Mouse (Mus musculus): ENCODE measurements around the gene Rabggta. TPM values are rescaled to one million over a fixed set of nuclear protein-coding genes. Genes with fewer than 3 reads are reported as not detected.
A peak's percentile ranks its signal among the peaks of the same experiment; 100 is the strongest.

Rabggta gene
- 31.4 and 32.5 TPM in 2 replicates for polyA plus RNA-seq (2015; fragmentation: Nextera tagmentation; extraction: Ambion mirVana)

- Histone ChIP-seq H3K9me3 (ENCODE audit: low read length) (no peaks in the 10 kb centered on the region), H3K4me1 (ENCODE audit: insufficient read depth, low read depth, low read length) (peaks cover 6% of the 10 kb centered on the region), H3K4me3 (ENCODE audit: low read depth, low read length) (peak within 1 kb of the TSS; percentile 63), H3K27ac (ENCODE audit: low read length) (peak within 1 kb of the TSS; percentile 81), H3K4me2 (replicated peaks; ENCODE audit: low read depth, low read length) (peak within 1 kb of the TSS; percentile 70), H3K36me3 (ENCODE audit: insufficient read depth, low read length) (0 out of 2 replicates have a peak, but pooled peaks cover 15% of the 10 kb centered on the region), H3K9ac (replicated peaks; ENCODE audit: low read depth) (peak within 1 kb of the TSS; percentile 52), H3K27me3 (replicated peaks; ENCODE audit: insufficient read depth, low read length) (no peaks in the 10 kb centered on the region)
- peak; percentile 96 for DNase-seq (ENCODE audit: low spot score)
- TF ChIP-seq CTCF (IDR thresholded peaks at IDR 0.05) (peak; percentile 98), EP300 (IDR thresholded peaks at IDR 0.05) (no peak)
- ATAC-seq = peak; percentile 95
- 1% methylated on average over 48 of the region's 50 CpGs for WGBS
These were observed at the start of gene Rabggta for GRCm38 (mm10) chr14:55721700-55722437. Rabggta (minus strand) TSS chr14:55722263.

GRCm38 (mm10) chr14:55769087-55769703 lies 47.1 kb upstream of the Rabggta start:
- H3K27me3 ChIP-seq (replicated peaks; ENCODE audit: insufficient read depth, low read length) = no peaks in the 10 kb centered on the region
- H3K9ac ChIP-seq (replicated peaks; ENCODE audit: low read depth) = no peak overlapping the region
- H3K36me3 ChIP-seq (ENCODE audit: insufficient read depth, low read length) = no peaks in the 10 kb centered on the region
- H3K4me3 ChIP-seq (ENCODE audit: low read depth, low read length) = no peak overlapping the region
- DNase-seq (ENCODE audit: low spot score) (no peak), ATAC-seq (no peak)
- no peak overlapping the region for H3K4me2 ChIP-seq (replicated peaks; ENCODE audit: low read depth, low read length)
- no peak overlapping the region for H3K27ac ChIP-seq (ENCODE audit: low read length)
- 69% methylated on average over 16 of the region's 16 CpGs for WGBS
- TF ChIP-seq EP300 (IDR thresholded peaks at IDR 0.05) = no peak
- no peak for TF ChIP-seq CTCF (IDR thresholded peaks at IDR 0.05)
- H3K9me3 ChIP-seq (ENCODE audit: low read length) = no peaks in the 10 kb centered on the region
- H3K4me1 ChIP-seq (ENCODE audit: insufficient read depth, low read depth, low read length) = peaks cover 9% of the 10 kb centered on the region; the same call in 1 of the 2 replicates

GRCm38 (mm10) chr14:55768555-55768954 lies 46.5 kb upstream of the Rabggta start:
- Histone ChIP-seq H3K36me3 (ENCODE audit: insufficient read depth, low read length) (no peaks in the 10 kb centered on the region), H3K9ac (replicated peaks; ENCODE audit: low read depth) (no peak overlapping the region), H3K4me1 (ENCODE audit: insufficient read depth, low read depth, low read length) (peaks cover 9% of the 10 kb centered on the region; the same call in 1 of the 2 replicates), H3K4me3 (ENCODE audit: low read depth, low read length) (no peak overlapping the region), H3K4me2 (replicated peaks; ENCODE audit: low read depth, low read length) (no peak overlapping the region; the same call in 1 of the 2 replicates), H3K27me3 (replicated peaks; ENCODE audit: insufficient read depth, low read length) (no peaks in the 10 kb centered on the region), H3K9me3 (ENCODE audit: low read length) (no peaks in the 10 kb centered on the region), H3K27ac (ENCODE audit: low read length) (0 out of 2 replicates have a peak overlapping the region, but pooled peaks have one; percentile 14)
- peak; percentile 65 for ATAC-seq
- 73% methylated on average over 6 of the region's 6 CpGs for WGBS
- TF ChIP-seq CTCF (IDR thresholded peaks at IDR 0.05) = no peak
- peak; percentile 67 for TF ChIP-seq EP300 (IDR thresholded peaks at IDR 0.05)
- peak; percentile 81 for DNase-seq (ENCODE audit: low spot score)

- ATAC-seq (peak; percentile 56), DNase-seq (ENCODE audit: low spot score) (peak; percentile 71)
- no peaks in the 10 kb centered on the region for H3K9me3 ChIP-seq (ENCODE audit: low read length)
- H3K4me1 ChIP-seq (ENCODE audit: insufficient read depth, low read depth, low read length) = peaks cover 9% of the 10 kb centered on the region; the same call in 1 of the 2 replicates
- peak overlapping the region; percentile 50 for H3K4me2 ChIP-seq (replicated peaks; ENCODE audit: low read depth, low read length)
- TF ChIP-seq EP300 (IDR thresholded peaks at IDR 0.05) (no peak), CTCF (IDR thresholded peaks at IDR 0.05) (peak; percentile 73)
- H3K4me3 ChIP-seq (ENCODE audit: low read depth, low read length) = no peak overlapping the region
- H3K27ac ChIP-seq (ENCODE audit: low read length) = 0 out of 2 replicates have a peak overlapping the region, but pooled peaks have one; percentile 14
- WGBS = 10% methylated on average over 52 of the region's 52 CpGs
- 0 out of 2 replicates have a peak overlapping the region, but pooled peaks have one; percentile 1 for H3K9ac ChIP-seq (replicated peaks; ENCODE audit: low read depth)
- H3K36me3 ChIP-seq (ENCODE audit: insufficient read depth, low read length) = no peaks in the 10 kb centered on the region
- H3K27me3 ChIP-seq (replicated peaks; ENCODE audit: insufficient read depth, low read length) = no peaks in the 10 kb centered on the region
These were observed 45.7 kb upstream of the Rabggta start for GRCm38 (mm10) chr14:55767519-55768414.

- no peak within 1 kb of the TSS for H3K4me3 ChIP-seq (ENCODE audit: low read depth, low read length)
- ATAC-seq (no peak), DNase-seq (ENCODE audit: low spot score) (no peak)
- H3K36me3 ChIP-seq (ENCODE audit: insufficient read depth, low read length) = no peaks in the 10 kb centered on the region
- no peaks in the 10 kb centered on the region for H3K9me3 ChIP-seq (ENCODE audit: low read length)
- 51% methylated on average over 4 of the region's 4 CpGs for WGBS
- 0 out of 2 replicates have a peak, but pooled peaks cover 3% of the 10 kb centered on the region for H3K27me3 ChIP-seq (replicated peaks; ENCODE audit: insufficient read depth, low read length)
- TF ChIP-seq CTCF (IDR thresholded peaks at IDR 0.05) (no peak), EP300 (IDR thresholded peaks at IDR 0.05) (no peak)
- H3K27ac ChIP-seq (ENCODE audit: low read length) = no peak within 1 kb of the TSS
- no peak within 1 kb of the TSS for H3K4me2 ChIP-seq (replicated peaks; ENCODE audit: low read depth, low read length)
- H3K9ac ChIP-seq (replicated peaks; ENCODE audit: low read depth) = no peak within 1 kb of the TSS
- H3K4me1 ChIP-seq (ENCODE audit: insufficient read depth, low read depth, low read length) = peaks cover 9% of the 10 kb centered on the region; the same call in 1 of the 2 replicates
These were observed 43.6 kb upstream of the Rabggta start, which contains the start of gene Ltb4r1 for GRCm38 (mm10) chr14:55765696-55766095. Ltb4r1 (plus strand) TSS chr14:55765962.
